ENCODE assay signal across 8 mouse cellular contexts in the genomic region with DNA sequence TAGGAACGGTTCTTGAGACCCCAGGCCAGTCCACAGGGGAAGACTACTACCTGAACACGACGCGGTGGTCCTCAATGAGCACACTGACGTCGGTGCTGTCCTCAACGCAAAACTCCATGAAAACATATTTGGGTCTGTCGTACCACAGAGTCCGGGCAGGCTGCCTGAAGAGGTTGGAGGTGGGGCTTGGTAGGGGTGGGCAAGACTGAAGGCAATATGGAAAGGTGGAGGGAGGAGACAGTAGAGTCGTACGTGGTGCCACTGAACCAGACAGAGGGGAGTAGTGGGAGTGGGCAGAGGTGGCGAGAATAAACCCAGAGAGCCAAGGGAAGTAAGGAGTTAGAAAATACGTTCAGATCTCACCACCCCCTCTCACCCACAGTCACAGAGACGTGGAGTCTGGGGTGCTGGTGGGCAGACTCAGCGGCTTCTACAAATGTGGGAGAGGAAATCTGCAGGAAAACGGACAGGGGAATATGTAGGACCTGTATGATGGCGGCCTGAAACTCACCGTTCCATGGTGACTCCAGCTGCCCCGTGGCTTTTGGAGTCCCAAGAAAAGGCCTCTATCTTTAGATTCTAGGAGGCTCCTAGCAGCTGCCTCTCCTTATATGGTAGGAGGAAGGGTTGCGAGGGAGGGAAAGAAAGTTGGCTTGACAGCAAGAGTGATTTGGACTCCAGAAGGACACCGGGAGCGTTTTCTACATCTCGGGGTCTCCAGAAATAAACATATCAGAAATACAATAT. TPM values are rescaled to one million over a fixed set of nuclear protein-coding genes. Genes with fewer than 3 reads are reported as not detected.
DNase-seq lines count a peak whose midpoint lies in the region; ATAC-seq and TF ChIP-seq lines count a peak whose summit lies in the region.

Gm27029 (minus strand) TSS at position 692 of the 747 bp plus-strand sequence.

- intact Hi-C loops in heart, postnatal 14 days (cut with DNase I) = no loop called here

- peak within 1 kb of the TSS; percentile 66 for H3K9ac ChIP-seq in embryonic facial prominence, embryonic 11.5 days (replicated peaks; ENCODE audit: low read length)
- H3K9ac ChIP-seq in liver, embryonic 11.5 days (ENCODE audit: low read depth, low read length) = peak within 1 kb of the TSS; percentile 72

- H3K36me3 ChIP-seq in C2C12 (ENCODE audit: control insufficient read depth, insufficient read depth) (peaks cover 4% of the 10 kb centered on the region), myocyte (ENCODE audit: control insufficient read depth, insufficient read depth) (no peaks in the 10 kb centered on the region)
- H3K36me3 ChIP-seq in embryonic facial prominence, embryonic 11.5 days (replicated peaks; ENCODE audit: control insufficient read depth, insufficient read depth, low read depth, low read length) = no peaks in the 10 kb centered on the region
- no peaks in the 10 kb centered on the region; the same call in 1 of the 2 replicates for H3K36me3 ChIP-seq in liver, embryonic 11.5 days (ENCODE audit: control insufficient read depth, insufficient read depth, low read length)

- H3ac ChIP-seq in C2C12 (ENCODE audit: control insufficient read depth, insufficient read length, low read depth) = peak within 1 kb of the TSS; percentile 75
- H3ac ChIP-seq in myocyte (ENCODE audit: control insufficient read depth, insufficient read length) = peak within 1 kb of the TSS; percentile 64

- H3K4me1 ChIP-seq in embryonic facial prominence, embryonic 11.5 days (ENCODE audit: control insufficient read depth, insufficient read depth, low read length) = no peaks in the 10 kb centered on the region
- H3K4me1 ChIP-seq in liver, embryonic 11.5 days (replicated peaks; ENCODE audit: control insufficient read depth, insufficient read depth, low read length) = peaks cover 22% of the 10 kb centered on the region

- peaks cover 16% of the 10 kb centered on the region for H3K79me3 ChIP-seq in C2C12 (ENCODE audit: low read depth)

- no peak for TF ChIP-seq CTCF in C2C12 (IDR thresholded peaks at IDR 0.05; ENCODE audit: control insufficient read depth, insufficient read depth, insufficient read length)

- H3K4me2 ChIP-seq in embryonic facial prominence, embryonic 11.5 days (ENCODE audit: low read depth, low read length) = peak within 1 kb of the TSS; percentile 79
- peak within 1 kb of the TSS; percentile 91 for H3K4me2 ChIP-seq in liver, embryonic 11.5 days
- H3K4me2 ChIP-seq in myocyte (ENCODE audit: low read depth) = peak within 1 kb of the TSS; percentile 98

- H3K27me3 ChIP-seq in C2C12 (ENCODE audit: control insufficient read depth, insufficient read depth, insufficient read length) (no peaks in the 10 kb centered on the region), myocyte (ENCODE audit: control insufficient read depth, insufficient read depth, insufficient read length) (no peaks in the 10 kb centered on the region)
- no peaks in the 10 kb centered on the region for H3K27me3 ChIP-seq in embryonic facial prominence, embryonic 11.5 days (ENCODE audit: control insufficient read depth, insufficient read depth, low read length)
- no peaks in the 10 kb centered on the region for H3K27me3 ChIP-seq in liver, embryonic 11.5 days (replicated peaks; ENCODE audit: control insufficient read depth, insufficient read depth, low read length)

- H3K79me2 ChIP-seq in C2C12 (ENCODE audit: control insufficient read depth, insufficient read depth) (peaks cover 40% of the 10 kb centered on the region), myocyte (ENCODE audit: control insufficient read depth, insufficient read depth) (peaks cover 27% of the 10 kb centered on the region)

- peak within 1 kb of the TSS; percentile 99 for H3K4me3 ChIP-seq in C2C12 (ENCODE audit: insufficient read depth, poor library complexity, severe bottlenecking)
- peak within 1 kb of the TSS; percentile 74 for H3K4me3 ChIP-seq in embryonic facial prominence, embryonic 11.5 days (ENCODE audit: low read depth, low read length)
- H3K4me3 ChIP-seq in liver, embryonic 11.5 days (ENCODE audit: low read depth, low read length) = peak within 1 kb of the TSS; percentile 81
- peak within 1 kb of the TSS; percentile 66 for H3K4me3 ChIP-seq in myocyte

- H3K27ac ChIP-seq in embryonic facial prominence, embryonic 11.5 days (replicated peaks; ENCODE audit: low read depth, low read length) = peak within 1 kb of the TSS; percentile 30
- peak within 1 kb of the TSS; percentile 23; the same call in 1 of the 2 replicates for H3K27ac ChIP-seq in liver, embryonic 11.5 days (ENCODE audit: low read depth, low read length)

- TF ChIP-seq POLR2A in myocyte (IDR thresholded peaks at IDR 0.05; ENCODE audit: insufficient read length, low read depth) = peak; percentile 56

- ATAC-seq in embryonic facial prominence, embryonic 11.5 days (replicated peaks; ENCODE audit: insufficient number of reproducible peaks, low FRiP score, low TSS enrichment, low read depth) = peak; percentile 35; the same call in 1 of the 2 replicates
- no peak for ATAC-seq in liver, embryonic 11.5 days (replicated peaks; ENCODE audit: low FRiP score)

- 4% methylated on average over 23 of the region's 23 CpGs for WGBS in embryonic facial prominence, embryonic 11.5 days
- WGBS in liver, embryonic 11.5 days = 7% methylated on average over 23 of the region's 23 CpGs

- peak; percentile 27 for DNase-seq in cerebellum, adult 11 months
- DNase-seq in cerebellum, postnatal 4 days (ENCODE audit: low spot score in 2 of 2) = no peak
- no peak for DNase-seq in embryonic facial prominence, embryonic 11.5 days (ENCODE audit: low spot score)
- peak; percentile 33 to 36 for DNase-seq in heart, postnatal 14 days
- DNase-seq in liver, embryonic 11.5 days (ENCODE audit: low spot score) = peak; percentile 56
- DNase-seq in thymus, postnatal 36 days = no peak

- H3K9me3 ChIP-seq in embryonic facial prominence, embryonic 11.5 days (replicated peaks; ENCODE audit: control insufficient read depth, low read length) = no peaks in the 10 kb centered on the region
- H3K9me3 ChIP-seq in liver, embryonic 11.5 days (ENCODE audit: control insufficient read depth, low read length) = no peaks in the 10 kb centered on the region

TF ChIP-seq in C2C12, 6 proteins besides CTCF, POLR2A, EP300 and RAD21:
- no peak for TF ChIP-seq MYOG (IDR thresholded peaks at IDR 0.05; ENCODE audit: control insufficient read depth, extremely low read depth, insufficient read length)
- no peak for TF ChIP-seq CEBPB (IDR thresholded peaks at IDR 0.05; ENCODE audit: low read depth)
- TF ChIP-seq MYOD1 (IDR thresholded peaks at IDR 0.05; ENCODE audit: control insufficient read depth, insufficient read length, low read depth) = no peak
- TF ChIP-seq FOSL1 (IDR thresholded peaks at IDR 0.05; ENCODE audit: insufficient read depth, low read length, poor library complexity, severe bottlenecking) = no peak
- TF ChIP-seq USF1 (IDR thresholded peaks at IDR 0.05; ENCODE audit: low read depth) = no peak
- no peak for TF ChIP-seq MAX (IDR thresholded peaks at IDR 0.05)

TF ChIP-seq in myocyte, 11 proteins besides CTCF, POLR2A, EP300 and RAD21:
- TF ChIP-seq MYOD1 (IDR thresholded peaks at IDR 0.05; ENCODE audit: control insufficient read depth in 1 of 3, insufficient read length in 2 of 3, low read depth in 2 of 3) (peak in 1 of 3 experiments; percentile 38), SRF (IDR thresholded peaks at IDR 0.05; ENCODE audit: control insufficient read depth, insufficient read length, low read depth) (peak; percentile 95), TCF3 (IDR thresholded peaks at IDR 0.05; ENCODE audit: insufficient read length, low read depth) (no peak), E2F4 (IDR thresholded peaks at IDR 0.05; ENCODE audit: insufficient read depth) (no peak), MYOG (IDR thresholded peaks at IDR 0.05; ENCODE audit: control insufficient read depth in 1 of 3, insufficient read depth in 1 of 3, insufficient read length in 2 of 3, low read depth in 2 of 3) (peak in 2 of 3 experiments; percentile 40 to 72), TCF12 (IDR thresholded peaks at IDR 0.05; ENCODE audit: insufficient read depth, poor library complexity, severe bottlenecking) (no peak), POLR2AphosphoS2 (IDR thresholded peaks at IDR 0.05; ENCODE audit: insufficient read length, low read depth) (peak; percentile 59)

RNA-seq across cellular contexts. Expression of gene Gm27029, which starts in this region (rescaled TPM):
- 5.2 TPM for polyA plus RNA-seq in C2C12 (2012; fragmentation: generic; extraction: Trizol)
- 10.1 and 12.8 TPM in 2 replicates for polyA plus RNA-seq in embryonic facial prominence, embryonic 11.5 days (2014; fragmentation: Nextera tagmentation; extraction: Ambion mirVana)
- total RNA-seq in heart, postnatal 14 days (2021) = 10 to 100 TPM in 1 of 2 experiments, 1 to 10 TPM in 1; 3.2 to 11.2 TPM
- 8.7 and 9.2 TPM in 2 replicates for polyA plus RNA-seq in liver, embryonic 11.5 days (2014; fragmentation: Nextera tagmentation; extraction: Ambion mirVana)
- polyA plus RNA-seq in myocyte (2012; fragmentation: generic; extraction: Trizol) = 3.8 TPM

Comparison
In these comparisons a context has a peak if more than half of its experiments do, and no peak if none do; other contexts are left out.
1. DNase-seq: peak in cerebellum, adult 11 months (single experiment), heart, postnatal 14 days (2 of 2) and liver, embryonic 11.5 days (single experiment); none in cerebellum, postnatal 4 days (0 of 2), embryonic facial prominence, embryonic 11.5 days (single experiment) and thymus, postnatal 36 days (0 of 2).
2. Peak in every context shown above with its lines, with median percentiles within 50 percentile points of each other: H3K4me3 ChIP-seq and H3K4me2 ChIP-seq.